Mouse (Mus musculus): Measurements from ENCODE around the gene Myo15b.
A peak's percentile ranks its signal among the peaks of the same experiment; 100 is the strongest.

The Myo15b gene

DNA sequence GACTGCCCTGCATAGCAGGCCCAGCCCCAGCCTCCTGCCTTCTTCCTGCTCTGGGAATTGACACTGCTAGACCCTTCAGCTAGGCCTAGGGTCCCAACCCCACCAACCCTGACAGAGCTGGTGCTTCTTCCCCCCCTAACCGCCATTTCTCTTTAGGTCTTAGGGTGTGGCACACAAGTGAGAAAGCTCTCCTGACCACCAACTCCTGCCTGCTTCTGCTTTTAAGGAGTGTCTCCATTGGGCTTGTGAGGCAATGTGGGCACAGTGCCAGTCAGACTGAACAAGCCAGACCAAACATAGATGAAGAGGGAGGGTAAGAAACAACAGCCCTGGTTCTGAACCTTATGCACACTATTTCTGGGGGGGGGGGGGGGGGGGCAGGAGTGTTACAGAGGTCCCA, 44.6 kb downstream of the Myo15b start:
- DNase-seq (ENCODE audit: low read depth) = no peak

- no peak for DNase-seq (ENCODE audit: low read depth)
Measured at GRCm38 (mm10) chr11:115903384-115904230, 45.4 kb downstream of the Myo15b start.

- DNase-seq (ENCODE audit: low read depth) = no peak
Measured at GRCm38 (mm10) chr11:115904231-115904955, 46.2 kb downstream of the Myo15b start.

DNA sequence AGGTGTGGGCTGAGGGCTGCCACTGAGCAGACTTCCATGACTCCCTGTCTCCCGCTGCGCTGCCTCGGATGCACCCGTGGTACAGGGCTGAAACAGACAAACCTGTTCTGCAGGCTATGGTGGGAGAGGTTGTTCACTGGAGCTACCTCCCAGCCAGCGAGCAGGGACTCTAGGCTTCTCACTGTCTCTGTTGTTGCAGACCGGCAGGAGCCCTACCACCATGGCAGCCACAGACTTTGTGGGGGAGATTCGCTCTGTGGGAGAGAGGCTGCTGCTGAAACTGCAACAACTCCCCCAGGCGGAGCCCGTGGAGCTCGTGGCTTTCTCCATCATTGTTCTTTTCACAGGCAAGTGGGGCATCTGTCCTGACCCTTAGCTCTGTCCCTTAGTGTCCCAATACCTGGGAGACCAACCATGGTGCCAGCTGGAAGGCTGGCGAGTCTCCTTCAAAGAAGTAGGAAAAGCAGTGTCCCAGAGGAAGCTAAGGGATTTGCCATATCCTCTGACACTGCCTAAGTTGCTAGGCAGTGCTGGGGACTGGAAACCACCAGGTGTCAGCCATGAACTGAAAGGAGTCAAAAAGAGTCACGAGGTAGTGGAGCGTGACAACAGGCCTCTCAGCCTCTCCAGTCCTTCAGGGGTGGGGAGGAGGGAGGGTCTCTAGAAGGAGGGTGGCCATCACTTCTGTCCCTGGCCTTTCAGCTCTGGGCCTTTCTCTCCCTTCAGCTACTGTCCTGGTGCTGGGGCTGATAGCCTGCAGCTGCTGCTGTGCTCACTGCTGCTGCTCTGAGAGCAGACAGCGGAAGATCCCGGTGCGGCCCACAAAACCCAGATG, 47.0 kb downstream of the Myo15b start:
- no peak for DNase-seq (ENCODE audit: low read depth)

DNA sequence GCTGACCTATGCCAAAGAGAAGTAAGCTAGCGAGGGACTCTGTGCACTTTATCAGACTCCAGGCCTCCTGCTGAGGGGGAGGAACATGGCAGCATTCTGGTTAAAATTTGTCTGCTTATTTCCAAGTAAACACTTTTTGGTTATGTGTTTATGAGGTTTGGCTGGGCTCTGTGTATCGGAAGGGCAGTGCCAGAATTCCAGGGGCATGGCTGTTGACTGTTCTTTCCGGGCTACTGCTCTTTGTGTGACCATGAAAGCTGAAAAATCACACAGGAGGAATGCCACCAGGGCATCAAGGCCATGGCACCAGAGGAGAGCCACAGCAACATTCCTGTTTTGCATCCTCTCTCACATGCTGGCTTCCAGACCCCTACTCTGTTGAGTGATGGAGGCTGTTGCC, 47.9 kb downstream of the Myo15b start:
- DNase-seq (ENCODE audit: low read depth) = no peak

DNA sequence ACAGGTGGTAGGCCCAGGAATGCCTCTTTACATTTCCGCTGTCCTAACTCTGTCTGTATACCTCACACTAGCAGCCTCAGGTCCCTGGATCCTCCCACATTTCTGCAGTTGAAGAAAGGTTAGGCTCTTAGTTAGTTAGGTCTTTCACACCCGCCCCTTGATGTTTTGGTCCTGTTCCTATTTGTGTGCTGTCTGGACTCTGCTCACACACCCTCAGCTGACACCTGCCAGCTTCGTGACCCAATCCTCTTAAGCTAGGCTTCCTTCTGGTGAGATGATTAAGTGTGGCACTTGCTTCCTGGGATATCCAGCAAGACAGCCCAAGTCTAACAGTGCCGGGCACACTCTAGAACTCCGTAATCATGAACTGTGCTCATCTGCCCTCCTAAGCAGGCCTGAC, 48.3 kb downstream of the Myo15b start:
- no peak for DNase-seq (ENCODE audit: low read depth)

- no peak for DNase-seq (ENCODE audit: low read depth)
Measured at GRCm38 (mm10) chr11:115911134-115911561, 52.9 kb downstream of the Myo15b start.

DNA sequence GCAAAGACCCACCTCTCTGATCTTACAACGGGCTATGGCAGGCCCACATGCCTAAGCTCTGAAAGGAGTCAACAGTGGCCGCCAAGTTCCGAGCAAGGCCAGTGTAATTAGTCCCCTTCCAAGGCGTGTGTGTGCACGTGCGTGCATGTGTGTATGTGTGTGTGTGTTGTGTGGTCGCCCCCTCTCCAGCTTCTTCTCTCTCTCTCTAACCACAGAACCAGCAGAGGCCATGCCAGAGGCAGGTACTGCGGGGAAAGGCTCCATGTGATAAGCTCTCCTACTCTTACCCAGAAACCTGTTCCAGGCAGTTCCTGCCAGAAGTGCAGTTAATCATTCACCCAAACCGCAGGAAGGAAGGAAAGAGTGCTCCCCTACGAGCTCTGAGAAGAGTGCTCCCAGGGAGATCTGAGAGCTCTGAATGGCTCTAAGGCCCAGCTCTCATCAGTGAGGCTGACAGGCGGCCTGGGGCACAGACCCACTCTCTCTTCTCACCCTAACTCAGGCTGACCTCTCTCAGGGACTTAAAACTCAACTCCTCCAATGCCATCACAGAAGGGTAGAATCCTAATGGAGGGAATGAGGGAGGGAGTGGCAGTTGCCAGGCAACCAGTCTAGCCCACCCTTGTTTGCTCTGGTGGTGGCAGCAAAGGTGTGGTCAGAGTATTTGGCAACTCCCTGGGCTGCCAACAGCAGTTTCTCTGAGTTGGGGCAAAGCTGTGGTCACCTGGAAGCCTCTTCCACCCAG, 53.6 kb downstream of the Myo15b start, which contains the start of gene Smim6:
Gene Smim6, plus strand, starts transcription at position 386 of the 745 bp plus-strand sequence.
- DNase-seq (ENCODE audit: low read depth) = no peak

- no peak for DNase-seq (ENCODE audit: low read depth)
Measured at GRCm38 (mm10) chr11:115916579-115916978, 58.4 kb downstream of the Myo15b start.

DNA sequence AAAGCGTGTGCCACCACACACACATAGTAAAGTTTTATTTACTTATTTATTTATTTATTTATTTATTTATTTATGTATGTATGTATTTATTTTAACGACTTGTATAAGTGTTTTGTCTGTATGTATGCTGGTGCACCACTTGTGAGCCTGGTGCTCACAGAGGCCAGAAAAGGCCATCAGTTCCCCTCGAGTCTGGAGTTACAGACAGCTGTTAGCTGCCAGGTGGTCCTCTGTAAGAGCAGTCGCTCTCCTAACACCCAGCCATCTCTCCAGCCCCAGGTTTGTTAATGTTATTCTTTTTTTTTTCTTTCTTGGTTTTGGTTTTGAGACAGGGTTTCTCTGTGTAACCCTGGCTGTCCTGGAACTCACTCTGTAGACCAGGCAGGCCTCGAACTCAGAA, 60.4 kb downstream of the Myo15b start:
- DNase-seq (ENCODE audit: low read depth) = no peak

- no peak for DNase-seq (ENCODE audit: low read depth)
Measured at GRCm38 (mm10) chr11:115919073-115919472, 60.9 kb downstream of the Myo15b start.

- no peak for DNase-seq (ENCODE audit: low read depth)
Measured at GRCm38 (mm10) chr11:115920110-115920818, 62.1 kb downstream of the Myo15b start.

GRCm38 (mm10) chr11:115921986-115922385, 63.8 kb downstream of the Myo15b start:
- DNase-seq (ENCODE audit: low read depth) = no peak

GRCm38 (mm10) chr11:115929031-115929430, 70.8 kb downstream of the Myo15b start:
- DNase-seq (ENCODE audit: low read depth) = no peak

- no peak for DNase-seq (ENCODE audit: low read depth)
Measured at GRCm38 (mm10) chr11:115929818-115930217, 71.6 kb downstream of the Myo15b start.

DNA sequence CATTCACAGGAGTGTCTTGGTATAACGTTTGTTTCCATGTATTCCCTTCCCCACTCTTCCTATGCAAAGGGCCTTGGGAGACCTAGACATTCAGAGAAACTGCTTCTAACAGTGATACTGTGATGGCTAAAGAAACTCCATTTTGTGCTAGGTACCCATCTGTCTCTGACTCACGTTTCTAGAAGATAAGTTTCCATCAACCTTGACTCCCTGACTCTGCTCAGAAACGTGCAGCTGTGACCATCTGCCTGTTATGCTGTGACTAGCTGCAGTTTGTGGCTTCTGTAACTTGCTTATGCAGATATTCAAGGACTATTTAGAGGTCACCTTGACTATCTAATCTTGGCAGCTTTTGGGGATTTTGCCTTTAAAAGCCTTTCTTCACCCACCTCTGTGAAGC, 73.0 kb downstream of the Myo15b start:
- no peak for DNase-seq (ENCODE audit: low read depth)

GRCm38 (mm10) chr11:115933108-115933746, 75.0 kb downstream of the Myo15b start, which contains the start of the genes Sap30bp and Recql5:
Gene Sap30bp (plus strand): TSS chr11:115933282.
Gene Recql5 (minus strand): TSS chr11:115933477.
- peak; percentile 99 for DNase-seq (ENCODE audit: low read depth)

DNA sequence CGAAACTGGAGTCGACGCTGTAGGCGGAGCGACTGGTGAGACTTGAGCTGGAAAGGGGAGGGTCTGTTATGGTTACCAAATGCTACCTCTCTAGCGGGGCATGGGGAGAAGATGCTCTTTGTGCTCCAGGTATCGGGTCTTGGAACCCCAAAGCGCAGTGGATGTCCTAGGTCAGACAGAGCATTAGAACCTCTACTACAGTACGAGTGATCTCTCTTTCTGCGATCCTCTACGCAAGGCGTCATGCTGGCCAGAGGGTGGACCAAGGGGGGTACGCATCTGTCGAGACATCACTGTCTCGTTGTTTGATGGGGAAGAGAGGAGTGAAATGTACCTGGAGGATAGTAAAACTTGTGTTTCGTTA, 75.5 kb downstream of the Myo15b start:
- DNase-seq (ENCODE audit: low read depth) = no peak

- peak; percentile 63 for DNase-seq (ENCODE audit: low read depth)
Measured at GRCm38 (mm10) chr11:115939690-115940329, 81.6 kb downstream of the Myo15b start.

GRCm38 (mm10) chr11:115941980-115942379, 83.8 kb downstream of the Myo15b start:
- DNase-seq (ENCODE audit: low read depth) = no peak

Data from c-Kit-positive CD71-negative TER-119-negative erythroid progenitor cells, embryonic 14.5 days (primary cell).